Mouse (Mus musculus) liver, embryonic 16.5 days (tissue): Measurements from ENCODE around the gene Krtap4-7. TPM values are rescaled to one million over a fixed set of nuclear protein-coding genes. Genes with fewer than 3 reads are reported as not detected.
"Not testable (repeated sequence)": the region's sequence is repeated elsewhere in the genome, so short reads cannot be mapped to it uniquely, and the experiment has no call there.

Source experiments
- ATAC-seq: fragments of 200-750 bp; cut with Nextera tagmentation; 2 replicates; pipeline ENCODE4 v1.8.0; 2017; ENCODE audit warnings: low read depth, mild to moderate bottlenecking, moderate number of reproducible peaks, moderate library complexity
- H3K27ac ChIP-seq: fragments of 300-500 bp; sonication (generic); 2 replicates; pipeline ENCODE4 v1.5.1; 2014; ENCODE audit warnings: mild to moderate bottlenecking, low read length
- H3K27me3 ChIP-seq: fragments of 300-500 bp; sonication (generic); 2 replicates; pipeline ENCODE4 v1.6.1; 2014; ENCODE audit warnings: low read depth, low read length, mixed read lengths; ENCODE audit not compliant: control insufficient read depth, insufficient read depth
- H3K36me3 ChIP-seq: fragments of 300-500 bp; sonication (generic); 2 replicates; pipeline ENCODE4 v1.6.1; 2014; ENCODE audit warnings: mild to moderate bottlenecking; ENCODE audit not compliant: control insufficient read depth, insufficient read depth
- H3K4me1 ChIP-seq: fragments of 300-500 bp; sonication (generic); 2 replicates; pipeline ENCODE4 v1.6.1; 2014; ENCODE audit warnings: low read depth, low read length, mixed read lengths; ENCODE audit not compliant: control insufficient read depth
- H3K4me2 ChIP-seq: fragments of 300-500 bp; sonication (generic); 2 replicates; pipeline ENCODE4 v1.6.1; 2014; ENCODE audit warnings: low read depth, low read length, mixed read lengths
- H3K4me3 ChIP-seq: fragments of 300-500 bp; sonication (generic); 2 replicates; pipeline ENCODE4 v1.5.1; 2014; ENCODE audit warnings: low read depth, mild to moderate bottlenecking, low read length
- H3K9ac ChIP-seq: fragments of 300-500 bp; sonication (generic); 2 replicates; pipeline ENCODE4 v1.6.1; 2014; ENCODE audit warnings: low read depth, low read length
- H3K9me3 ChIP-seq: fragments of 300-500 bp; sonication (generic); replicated peaks from 2 replicates; pipeline ENCODE4 v1.6.1; 2016; ENCODE audit warnings: low read length; ENCODE audit not compliant: control insufficient read depth
- WGBS: fragments of 180-500 bp; shearing (Covaris S2); extraction: QIAGEN DNeasy Blood & Tissue Kit; methylation state at CpG from one replicate; pipeline ENCODE4 v1.1.7; 2014; ENCODE audit not compliant: insufficient replicate concordance; 5-methylcytosine and 5-hydroxymethylcytosine counted together
- polyA plus RNA-seq: library from polyadenylated mRNA; unstranded; fragments of >200 nt; fragmentation: Nextera tagmentation; extraction: Ambion mirVana; gene quantifications from 2 replicates; pipeline ENCODE4 v1.2.1, GENCODE M21; 2015

The Krtap4-7 gene
- not detected in 2 replicates for polyA plus RNA-seq

DNA sequence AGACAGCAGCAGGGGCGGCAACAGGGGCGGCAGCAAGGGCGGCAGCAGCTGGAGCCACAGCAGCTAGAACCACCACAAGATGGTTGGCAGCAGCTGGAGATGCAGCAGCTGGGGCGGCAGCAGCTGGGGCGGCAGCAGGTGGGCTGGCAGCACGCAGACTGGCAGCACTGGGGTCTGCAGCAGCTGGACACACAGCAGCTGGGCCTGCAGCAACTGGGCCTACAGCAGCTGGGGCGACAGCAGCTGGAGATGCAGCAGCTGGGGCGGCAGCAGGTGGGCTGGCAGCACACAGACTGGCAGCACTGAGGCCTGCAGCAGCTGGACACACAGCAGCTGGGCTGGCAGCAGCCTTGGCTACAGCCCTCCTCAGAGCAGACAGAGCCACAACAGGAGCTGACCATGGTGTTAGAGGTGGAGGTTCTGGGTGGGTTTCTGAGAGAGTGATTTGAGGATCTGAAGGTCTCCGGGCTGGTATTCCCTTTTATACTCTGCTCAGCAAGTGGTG is at the start of gene Krtap4-7:
Gene Krtap4-7 (minus strand): TSS at position 455 of the 505 bp plus-strand sequence.
- H3K4me2 ChIP-seq = not testable (repeated sequence)

GRCm38 (mm10) chr11:99690463-99690862 is 46.6 kb upstream of the Krtap4-7 start, which contains the start of gene Gm14190:
Gm14190 (minus strand) TSS chr11:99690740.
- Histone ChIP-seq H3K4me3 (no peak within 1 kb of the TSS), H3K36me3 (no peaks in the 10 kb centered on the region), H3K27me3 (no peaks in the 10 kb centered on the region), H3K27ac (no peak within 1 kb of the TSS), H3K4me2 (no peak within 1 kb of the TSS), H3K4me1 (no peaks in the 10 kb centered on the region), H3K9me3 (no peaks in the 10 kb centered on the region), H3K9ac (no peak within 1 kb of the TSS)
- WGBS = 68% methylated on average over 1 of the region's 1 CpGs
- no peak for ATAC-seq

More for the DNA sequence above, at the start of gene Krtap4-7:
- WGBS = 67% methylated on average over 9 of the region's 9 CpGs
- H3K36me3 ChIP-seq, H3K9ac ChIP-seq, H3K27me3 ChIP-seq, H3K4me1 ChIP-seq, H3K4me3 ChIP-seq, H3K27ac ChIP-seq, ATAC-seq, H3K9me3 ChIP-seq: not testable (repeated sequence)

- not testable (repeated sequence) for H3K27ac ChIP-seq, H3K4me2 ChIP-seq, H3K36me3 ChIP-seq, ATAC-seq, H3K4me3 ChIP-seq, H3K4me1 ChIP-seq, H3K9me3 ChIP-seq, H3K27me3 ChIP-seq, H3K9ac ChIP-seq
- 52% methylated on average over 1 of the region's 1 CpGs for WGBS
These were observed 41.3 kb upstream of the Krtap4-7 start for GRCm38 (mm10) chr11:99685235-99685634.

DNA sequence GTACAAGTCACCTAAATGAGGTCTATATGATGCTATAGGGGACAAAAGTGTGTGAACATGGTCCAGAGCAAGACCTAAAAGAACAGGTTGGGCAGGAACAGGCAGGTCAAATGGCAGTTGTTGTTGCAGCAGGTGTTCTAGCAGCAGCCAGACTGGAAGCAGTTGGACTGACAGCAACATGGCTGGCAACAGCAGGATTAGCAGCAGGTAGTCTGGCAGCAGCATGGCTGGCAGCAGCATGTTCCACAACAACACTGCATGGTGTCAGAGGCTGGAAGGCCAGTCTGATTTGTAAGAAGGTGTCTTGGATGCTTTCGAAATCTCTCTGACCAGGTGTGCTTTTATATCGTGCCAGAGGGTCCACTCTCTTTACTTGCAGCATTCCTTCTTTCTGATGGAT is 39.6 kb upstream of the Krtap4-7 start:
- no peak overlapping the region for H3K4me3 ChIP-seq
- H3K9ac ChIP-seq = no peak overlapping the region
- no peak overlapping the region for H3K4me2 ChIP-seq
- H3K4me1 ChIP-seq = no peaks in the 10 kb centered on the region
- H3K36me3 ChIP-seq = no peaks in the 10 kb centered on the region
- no peak overlapping the region for H3K27ac ChIP-seq
- H3K27me3 ChIP-seq = no peaks in the 10 kb centered on the region
- ATAC-seq = no peak
- no peaks in the 10 kb centered on the region for H3K9me3 ChIP-seq
- WGBS = 53% methylated on average over 2 of the region's 2 CpGs

DNA sequence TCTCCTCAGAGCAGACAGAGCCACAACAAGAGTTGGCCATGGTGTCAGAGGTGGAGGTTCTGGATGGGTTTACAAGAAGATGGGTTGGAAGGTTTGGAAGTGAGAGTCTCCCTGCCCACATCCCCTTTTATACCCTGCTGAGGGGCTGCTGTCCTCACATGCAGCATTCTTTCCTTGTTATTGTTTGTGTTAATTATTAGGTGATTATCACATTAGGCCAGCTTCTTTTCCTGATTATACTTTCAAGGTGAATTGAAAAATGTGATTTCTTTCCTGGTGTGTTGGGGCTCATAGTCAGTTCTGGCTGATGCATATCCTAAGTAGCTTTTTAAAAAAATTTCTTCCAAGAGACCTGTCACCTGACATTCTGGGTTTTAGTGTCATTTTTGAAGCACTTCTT is 22.0 kb upstream of the Krtap4-7 start, which contains the start of gene Krtap4-6:
Gene Krtap4-6 (minus strand): TSS at position 101 of the 400 bp plus-strand sequence.
- H3K4me3 ChIP-seq = no peak within 1 kb of the TSS
- no peak within 1 kb of the TSS for H3K27ac ChIP-seq
- no peaks in the 10 kb centered on the region for H3K27me3 ChIP-seq
- H3K4me2 ChIP-seq = no peak within 1 kb of the TSS
- no peaks in the 10 kb centered on the region for H3K9me3 ChIP-seq
- ATAC-seq = no peak
- H3K36me3 ChIP-seq = no peaks in the 10 kb centered on the region
- no peaks in the 10 kb centered on the region for H3K4me1 ChIP-seq
- no peak within 1 kb of the TSS for H3K9ac ChIP-seq

- no peak overlapping the region for H3K27ac ChIP-seq
- H3K36me3 ChIP-seq = no peaks in the 10 kb centered on the region
- no peaks in the 10 kb centered on the region for H3K27me3 ChIP-seq
- no peaks in the 10 kb centered on the region for H3K4me1 ChIP-seq
- H3K4me2 ChIP-seq = no peak overlapping the region
- ATAC-seq = no peak
- H3K9me3 ChIP-seq = no peaks in the 10 kb centered on the region
- no peak overlapping the region for H3K9ac ChIP-seq
- H3K4me3 ChIP-seq = no peak overlapping the region
- WGBS = 66% methylated on average over 10 of the region's 10 CpGs
These were observed 18.9 kb upstream of the Krtap4-7 start for GRCm38 (mm10) chr11:99662802-99663201.

- Histone ChIP-seq H3K27me3 (no peaks in the 10 kb centered on the region), H3K4me2 (no peak overlapping the region), H3K27ac (no peak overlapping the region), H3K36me3 (no peaks in the 10 kb centered on the region), H3K9me3 (no peaks in the 10 kb centered on the region), H3K4me3 (no peak overlapping the region), H3K9ac (no peak overlapping the region), H3K4me1 (no peaks in the 10 kb centered on the region)
- WGBS = 78% methylated on average over 4 of the region's 4 CpGs
- no peak for ATAC-seq
These were observed 15.4 kb upstream of the Krtap4-7 start for GRCm38 (mm10) chr11:99659256-99659655.

GRCm38 (mm10) chr11:99658467-99659010 is 14.7 kb upstream of the Krtap4-7 start, which contains the start of gene Gm11563:
Gm11563 (minus strand) TSS chr11:99658960.
- not testable (repeated sequence) for H3K36me3 ChIP-seq, H3K4me3 ChIP-seq, H3K27ac ChIP-seq, H3K27me3 ChIP-seq, H3K4me1 ChIP-seq, H3K9ac ChIP-seq, H3K4me2 ChIP-seq, H3K9me3 ChIP-seq, ATAC-seq
- WGBS = 53% methylated on average over 10 of the region's 10 CpGs

- Histone ChIP-seq H3K9ac (no peak overlapping the region), H3K4me3 (no peak overlapping the region), H3K27me3 (no peaks in the 10 kb centered on the region), H3K4me2 (no peak overlapping the region), H3K36me3 (no peaks in the 10 kb centered on the region), H3K9me3 (no peaks in the 10 kb centered on the region), H3K4me1 (no peaks in the 10 kb centered on the region), H3K27ac (no peak overlapping the region)
- no peak for ATAC-seq
- WGBS = 40% methylated on average over 5 of the region's 5 CpGs
These were observed 13.2 kb upstream of the Krtap4-7 start for GRCm38 (mm10) chr11:99657051-99657450.
